Mouse (Mus musculus) thymus, postnatal 36 days (tissue): ENCODE data around the gene Bcl2l1.
A peak's percentile ranks its signal among the peaks of the same experiment; 100 is the strongest.

Source experiments
- DNase-seq, 2 experiments: peaks; one replicate each; pipeline ENCODE4 v3.0.0; 2022; ENCODE audit warnings: mixed read lengths in 2 of 2

Gene Bcl2l1

GRCm38 (mm10) chr2:152800762-152801113, 30.8 kb downstream of the Bcl2l1 start:
- peak in 1 of 2 experiments; percentile 43 for DNase-seq

GRCm38 (mm10) chr2:152799954-152800761, 31.4 kb downstream of the Bcl2l1 start:
- DNase-seq: no peak

- DNase-seq: no peak
These were observed 33.9 kb downstream of the Bcl2l1 start for GRCm38 (mm10) chr2:152797589-152797988.

GRCm38 (mm10) chr2:152794281-152794827, 37.2 kb downstream of the Bcl2l1 start:
- DNase-seq: peak; percentile 71 to 83

GRCm38 (mm10) chr2:152793381-152793780, 38.1 kb downstream of the Bcl2l1 start:
- no peak for DNase-seq

GRCm38 (mm10) chr2:152792461-152792860, 39.1 kb downstream of the Bcl2l1 start:
- no peak for DNase-seq

- peak; percentile 74 to 79 for DNase-seq
These were observed 41.9 kb downstream of the Bcl2l1 start for GRCm38 (mm10) chr2:152789591-152789999.

GRCm38 (mm10) chr2:152788892-152789421, 42.6 kb downstream of the Bcl2l1 start:
- DNase-seq: peak; percentile 52 to 53

- DNase-seq: no peak
These were observed 44.0 kb downstream of the Bcl2l1 start for GRCm38 (mm10) chr2:152787543-152787942.

- no peak for DNase-seq
These were observed 44.4 kb downstream of the Bcl2l1 start for GRCm38 (mm10) chr2:152787136-152787535.

GRCm38 (mm10) chr2:152785446-152786350, 45.8 kb downstream of the Bcl2l1 start:
- DNase-seq: no peak

GRCm38 (mm10) chr2:152784640-152785039, 46.9 kb downstream of the Bcl2l1 start:
- no peak for DNase-seq

GRCm38 (mm10) chr2:152783241-152783640, 48.3 kb downstream of the Bcl2l1 start:
- DNase-seq: no peak

GRCm38 (mm10) chr2:152782656-152783055, 48.9 kb downstream of the Bcl2l1 start:
- DNase-seq: no peak

GRCm38 (mm10) chr2:152781031-152781711, 50.4 kb downstream of the Bcl2l1 start:
- no peak for DNase-seq

GRCm38 (mm10) chr2:152780466-152780865, 51.1 kb downstream of the Bcl2l1 start:
- DNase-seq: no peak

- DNase-seq: no peak
These were observed 54.4 kb downstream of the Bcl2l1 start for GRCm38 (mm10) chr2:152777081-152777480.

- DNase-seq: no peak
These were observed 55.1 kb downstream of the Bcl2l1 start for GRCm38 (mm10) chr2:152776435-152776834.

- DNase-seq: no peak
These were observed 55.5 kb downstream of the Bcl2l1 start for GRCm38 (mm10) chr2:152776019-152776418.

GRCm38 (mm10) chr2:152775357-152775756, 56.2 kb downstream of the Bcl2l1 start:
- peak; percentile 61 to 75 for DNase-seq

GRCm38 (mm10) chr2:152772231-152772630, 59.3 kb downstream of the Bcl2l1 start:
- DNase-seq: no peak

GRCm38 (mm10) chr2:152771571-152771970, 60.0 kb downstream of the Bcl2l1 start:
- DNase-seq: no peak
